10 mouse cellular contexts compared by ENCODE assay signal in the genomic region with DNA sequence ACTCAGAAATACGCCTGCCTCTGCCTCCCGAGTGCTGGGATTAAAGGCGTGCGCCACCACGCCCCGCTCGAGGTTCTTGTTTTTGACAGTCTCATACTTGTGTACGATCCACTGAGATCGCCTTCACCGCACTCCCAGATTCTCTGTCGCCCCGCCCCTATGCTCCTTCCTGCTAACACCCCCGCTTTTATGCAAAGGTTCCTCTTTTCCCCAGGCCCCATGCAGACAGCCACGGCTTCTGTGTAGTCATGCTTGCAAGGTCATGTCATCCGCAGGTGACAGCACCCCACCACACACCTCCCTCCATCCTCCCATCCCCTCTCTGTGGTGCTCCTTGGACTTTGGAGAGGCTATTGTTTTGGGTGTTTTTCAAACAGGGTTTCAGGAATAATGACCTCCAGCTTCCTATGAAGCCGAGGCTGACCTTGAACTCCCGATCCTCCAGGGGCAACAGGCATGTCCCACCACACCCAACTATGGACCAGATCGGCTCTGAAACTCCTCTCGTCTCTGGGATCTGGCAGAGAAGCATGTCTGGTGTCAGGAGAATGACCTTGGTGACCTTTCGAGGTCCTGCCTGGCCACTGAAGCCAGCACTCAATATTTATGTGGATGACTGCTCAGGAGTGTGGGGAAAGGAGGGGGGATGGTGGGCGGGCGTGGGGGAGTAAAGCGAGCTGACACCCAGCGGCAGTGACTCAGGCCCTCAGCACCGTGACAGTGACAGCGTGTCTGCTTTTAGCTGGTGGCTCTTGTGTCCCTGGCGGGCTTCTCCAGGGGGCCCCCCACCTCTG. TPM values are rescaled to one million over a fixed set of nuclear protein-coding genes. Genes with fewer than 3 reads are reported as not detected.
A peak's percentile ranks its signal among the peaks of the same experiment; 100 is the strongest.
DNase-seq lines count a peak whose midpoint lies in the region; ATAC-seq and TF ChIP-seq lines count a peak whose summit lies in the region.
"Had no signal": no experiment of that assay in that cellular context is flagged by ENCODE, and none has a peak within 500 bp of the region (broad histone marks: within the 10 kb centered on the region; RNA-seq: fewer than 3 reads in every experiment).

No protein-coding gene starts in this region.

- H3K36me3 ChIP-seq in heart, postnatal 0 days (replicated peaks; ENCODE audit: control insufficient read depth, insufficient read depth, low read length): peaks cover 16% of the 10 kb centered on the region
- H3K36me3 ChIP-seq in midbrain, embryonic 16.5 days (ENCODE audit: control insufficient read depth, insufficient read depth, low read length): no peaks in the 10 kb centered on the region
- H3K36me3 ChIP-seq: forebrain, embryonic 15.5 days had no signal

- H3K4me1 ChIP-seq in heart, postnatal 0 days (ENCODE audit: control insufficient read depth, insufficient read depth): peaks cover 21% of the 10 kb centered on the region
- H3K4me1 ChIP-seq in midbrain, embryonic 16.5 days (ENCODE audit: control insufficient read depth, insufficient read depth, low read length): no peaks in the 10 kb centered on the region
- H3K4me1 ChIP-seq: forebrain, embryonic 15.5 days had no signal

- peak; percentile 21 for ATAC-seq in heart, postnatal 0 days (ENCODE audit: insufficient read depth, low read depth)
- ATAC-seq in midbrain, embryonic 16.5 days: no peak
- ATAC-seq: forebrain, embryonic 15.5 days had no signal

- H3K27ac ChIP-seq in heart, postnatal 0 days (ENCODE audit: low read depth): peak overlapping the region; percentile 99
- no peak overlapping the region for H3K27ac ChIP-seq in midbrain, embryonic 16.5 days (ENCODE audit: low read length)
- H3K27ac ChIP-seq: forebrain, embryonic 15.5 days had no signal

- peak; percentile 44; the same call in 1 of the 2 replicates for TF ChIP-seq EP300 in heart, postnatal 0 days (IDR thresholded peaks at IDR 0.05; ENCODE audit: low read depth)

- no peak overlapping the region for H3K4me3 ChIP-seq in heart, postnatal 0 days (ENCODE audit: low read depth, low read length)
- H3K4me3 ChIP-seq in midbrain, embryonic 16.5 days (ENCODE audit: low read depth, low read length): no peak overlapping the region
- H3K4me3 ChIP-seq: forebrain, embryonic 15.5 days had no signal

- no peaks in the 10 kb centered on the region for H3K27me3 ChIP-seq in heart, postnatal 0 days (ENCODE audit: control insufficient read depth, insufficient read depth, low read length)
- no peaks in the 10 kb centered on the region for H3K27me3 ChIP-seq in midbrain, embryonic 16.5 days (ENCODE audit: control insufficient read depth, insufficient read depth, low read depth, low read length)
- H3K27me3 ChIP-seq: forebrain, embryonic 15.5 days had no signal

- peak overlapping the region; percentile 77 for H3K4me2 ChIP-seq in heart, postnatal 0 days (ENCODE audit: low read depth, low read length)
- no peak overlapping the region for H3K4me2 ChIP-seq in midbrain, embryonic 16.5 days (ENCODE audit: low read length)
- H3K4me2 ChIP-seq: forebrain, embryonic 15.5 days had no signal

- WGBS in heart, postnatal 0 days: 50% methylated on average over 27 of the region's 27 CpGs
- 67% methylated on average over 27 of the region's 27 CpGs for WGBS in midbrain, embryonic 16.5 days

- H3K9me3 ChIP-seq in heart, postnatal 0 days (replicated peaks; ENCODE audit: control insufficient read depth, low read length): no peaks in the 10 kb centered on the region
- H3K9me3 ChIP-seq in midbrain, embryonic 16.5 days (replicated peaks; ENCODE audit: control insufficient read depth, low read length, poor library complexity, severe bottlenecking): no peaks in the 10 kb centered on the region
- H3K9me3 ChIP-seq: forebrain, embryonic 15.5 days had no signal

- TF ChIP-seq CTCF in heart, postnatal 0 days (IDR thresholded peaks at IDR 0.05; ENCODE audit: low read depth): no peak

- peak overlapping the region; percentile 99; the same call in 1 of the 2 replicates for H3K9ac ChIP-seq in heart, postnatal 0 days (replicated peaks; ENCODE audit: low read depth, low read length)
- H3K9ac ChIP-seq in midbrain, embryonic 16.5 days (ENCODE audit: low read depth, low read length): no peak overlapping the region
- H3K9ac ChIP-seq: forebrain, embryonic 15.5 days had no signal

- DNase-seq in adrenal gland, adult 2 months: peak; percentile 62
- no peak for DNase-seq in adrenal gland, adult 18-20 months (ENCODE audit: low spot score in 2 of 2)
- DNase-seq in lung, postnatal 10 days: peak; percentile 43
- DNase-seq in lung, postnatal 25 days (ENCODE audit: low spot score): no peak
- peak; percentile 81 for DNase-seq in heart, postnatal 0 days (ENCODE audit: low spot score)
- DNase-seq in naive thymus-derived CD4-positive, alpha-beta T cell, adult 2 months (ENCODE audit: low read depth): peak; percentile 33
- no peak for DNase-seq in urinary bladder, adult 18-20 months (ENCODE audit: low spot score in 2 of 2)

RNA-seq across cellular contexts. Expression of gene Hspb7, which starts 1.0 kb away (rescaled TPM):
- total RNA-seq in adrenal gland, adult 2 months (2021): 1 to 10 TPM in 1 of 2 experiments, under 1 TPM in 1; 0.26 to 1.1 TPM
- 1.1 and 1.2 TPM in 2 replicates for polyA plus RNA-seq in adrenal gland, adult 2 months (2012; rRNA removed)
- total RNA-seq in adrenal gland, adult 18-20 months (2021): under 1 TPM; 0.20 to 0.86 TPM
- 556 and 673 TPM in 2 replicates for total RNA-seq in heart, postnatal 0 days (2014; rRNA removed; ENCODE audit: low replicate concordance)
- 195 and 203 TPM in 2 replicates for polyA plus RNA-seq in heart, postnatal 0 days (2015; fragmentation: Nextera tagmentation; extraction: Ambion mirVana)
- not detected in 2 replicates for polyA plus RNA-seq in midbrain, embryonic 16.5 days (2015; fragmentation: Nextera tagmentation; extraction: Ambion mirVana)
- total RNA-seq: layer of hippocampus, adult 18-20 months had no signal
- polyA plus RNA-seq: forebrain, embryonic 15.5 days had no signal

RNA-seq across cellular contexts. Expression of gene Clcnkb, which starts 3.8 kb away (rescaled TPM):
- not detected for total RNA-seq in adrenal gland, adult 2 months (2021)
- polyA plus RNA-seq in adrenal gland, adult 2 months (2012; rRNA removed): not detected in 2 replicates
- not detected for total RNA-seq in adrenal gland, adult 18-20 months (2021)
- total RNA-seq in heart, postnatal 0 days (2014; rRNA removed; ENCODE audit: low replicate concordance): 0.23 and 0.65 TPM in 2 replicates
- polyA plus RNA-seq in heart, postnatal 0 days (2015; fragmentation: Nextera tagmentation; extraction: Ambion mirVana): 0.58 and 0.87 TPM in 2 replicates
- polyA plus RNA-seq in midbrain, embryonic 16.5 days (2015; fragmentation: Nextera tagmentation; extraction: Ambion mirVana): not detected in 2 replicates
- total RNA-seq: layer of hippocampus, adult 18-20 months had no signal
- polyA plus RNA-seq: forebrain, embryonic 15.5 days had no signal

RNA-seq across cellular contexts. Expression of gene Srarp, which starts 16.3 kb away (rescaled TPM):
- total RNA-seq in adrenal gland, adult 2 months (2021): under 1 TPM; 0.32 to 0.55 TPM
- polyA plus RNA-seq in adrenal gland, adult 2 months (2012; rRNA removed): 0.22 TPM in 1 of 2 replicates, not detected in the other
- under 1 TPM in 1 of 2 experiments, not detected in 1; 0.35 TPM for total RNA-seq in adrenal gland, adult 18-20 months (2021)
- total RNA-seq in heart, postnatal 0 days (2014; rRNA removed; ENCODE audit: low replicate concordance): not detected in 2 replicates
- polyA plus RNA-seq in heart, postnatal 0 days (2015; fragmentation: Nextera tagmentation; extraction: Ambion mirVana): not detected in 2 replicates
- polyA plus RNA-seq in midbrain, embryonic 16.5 days (2015; fragmentation: Nextera tagmentation; extraction: Ambion mirVana): 0.62 TPM in 1 of 2 replicates, not detected in the other
- polyA plus RNA-seq: forebrain, embryonic 15.5 days had no signal

RNA-seq across cellular contexts. Expression of gene Clcnka, which starts 21.1 kb away (rescaled TPM):
- not detected for total RNA-seq in adrenal gland, adult 2 months (2021)
- 0.04 and 0.07 TPM in 2 replicates for polyA plus RNA-seq in adrenal gland, adult 2 months (2012; rRNA removed)
- not detected for total RNA-seq in adrenal gland, adult 18-20 months (2021)
- total RNA-seq in heart, postnatal 0 days (2014; rRNA removed; ENCODE audit: low replicate concordance): not detected in 2 replicates
- not detected in 2 replicates for polyA plus RNA-seq in heart, postnatal 0 days (2015; fragmentation: Nextera tagmentation; extraction: Ambion mirVana)
- 0.19 TPM in 1 of 2 replicates, not detected in the other for polyA plus RNA-seq in midbrain, embryonic 16.5 days (2015; fragmentation: Nextera tagmentation; extraction: Ambion mirVana)
- total RNA-seq: layer of hippocampus, adult 18-20 months had no signal
- polyA plus RNA-seq: forebrain, embryonic 15.5 days had no signal

RNA-seq across cellular contexts. Expression of gene Zbtb17, which starts 24.9 kb away (rescaled TPM):
- 10 to 100 TPM; 15.8 to 18.7 TPM for total RNA-seq in adrenal gland, adult 2 months (2021)
- polyA plus RNA-seq in adrenal gland, adult 2 months (2012; rRNA removed): 26.5 and 34.4 TPM in 2 replicates
- total RNA-seq in adrenal gland, adult 18-20 months (2021): 10 to 100 TPM; 18.6 to 20.5 TPM
- total RNA-seq in heart, postnatal 0 days (2014; rRNA removed; ENCODE audit: low replicate concordance): 28.1 and 32.7 TPM in 2 replicates
- polyA plus RNA-seq in heart, postnatal 0 days (2015; fragmentation: Nextera tagmentation; extraction: Ambion mirVana): 16.2 and 18.1 TPM in 2 replicates
- 42.7 and 48.2 TPM in 2 replicates for polyA plus RNA-seq in midbrain, embryonic 16.5 days (2015; fragmentation: Nextera tagmentation; extraction: Ambion mirVana)

Comparison
In these comparisons a context has a peak if more than half of its experiments do, and no peak if none do; other contexts are left out.
1. DNase-seq: peak in adrenal gland, adult 2 months (single experiment), lung, postnatal 10 days (single experiment), heart, postnatal 0 days (single experiment) and naive thymus-derived CD4-positive, alpha-beta T cell, adult 2 months (single experiment); none in adrenal gland, adult 18-20 months (0 of 2), lung, postnatal 25 days (single experiment) and urinary bladder, adult 18-20 months (0 of 2).
2. RNA of gene Hspb7, which starts 1.0 kb away (total RNA-seq): 556 to 673 TPM in heart, postnatal 0 days; 0.26 to 1.1 TPM in adrenal gland, adult 2 months and 0.20 to 0.86 TPM in adrenal gland, adult 18-20 months; every median in the first group is over 100 times any median in the second.